Mouse (Mus musculus) adrenal gland, postnatal 25 days (tissue): ENCODE measurements around the gene Slc6a16. TPM values are rescaled to one million over a fixed set of nuclear protein-coding genes. Genes with fewer than 3 reads are reported as not detected.

ENCODE experiments used
- DNase-seq: peaks from one replicate; pipeline ENCODE4 v3.0.0; 2021; ENCODE audit warnings: mixed read lengths
- total RNA-seq: library from RNA; stranded (reverse); gene quantifications from 2 replicates; pipeline ENCODE4 v1.2.3, GENCODE M21; 2021

Gene Slc6a16
- total RNA-seq, 1 experiment from 2014 or later = not detected

DNA sequence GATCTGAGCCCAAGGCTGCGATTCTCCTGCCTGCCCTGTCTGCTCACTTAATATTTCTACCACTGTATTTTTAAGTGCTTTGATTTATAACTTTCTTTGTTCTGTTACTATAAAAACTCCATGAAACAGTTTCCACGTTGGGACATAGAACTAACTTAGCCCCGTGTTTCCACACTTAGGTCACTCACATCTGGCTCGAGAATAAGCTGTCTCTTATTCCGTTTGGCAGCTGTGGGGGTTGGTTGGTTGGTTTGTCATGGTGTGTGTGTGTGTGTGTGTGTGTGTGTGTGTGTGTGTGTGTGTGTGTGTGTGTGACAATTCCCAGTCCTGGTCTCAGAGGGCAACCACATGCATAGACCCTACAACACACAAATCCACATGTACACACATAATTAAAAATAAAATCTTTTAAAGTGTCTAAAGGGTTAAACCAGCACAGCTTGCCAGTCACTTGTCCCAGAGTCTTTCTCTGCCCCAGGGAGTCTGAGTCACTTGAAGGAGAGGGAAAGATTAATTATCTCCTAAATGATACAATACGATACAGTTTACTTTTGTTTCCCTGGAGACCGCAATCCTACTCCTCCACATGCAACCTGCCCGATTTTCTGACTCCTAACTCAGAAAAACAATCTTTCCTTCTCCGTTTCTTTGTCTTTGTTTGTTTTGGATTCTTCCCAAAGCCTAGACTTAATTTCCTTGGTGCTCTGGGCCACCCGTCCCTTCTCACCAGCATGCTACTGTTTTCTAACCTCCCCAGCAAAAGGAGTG, 72.0 kb downstream of the Slc6a16 start:
- no peak for DNase-seq

DNA sequence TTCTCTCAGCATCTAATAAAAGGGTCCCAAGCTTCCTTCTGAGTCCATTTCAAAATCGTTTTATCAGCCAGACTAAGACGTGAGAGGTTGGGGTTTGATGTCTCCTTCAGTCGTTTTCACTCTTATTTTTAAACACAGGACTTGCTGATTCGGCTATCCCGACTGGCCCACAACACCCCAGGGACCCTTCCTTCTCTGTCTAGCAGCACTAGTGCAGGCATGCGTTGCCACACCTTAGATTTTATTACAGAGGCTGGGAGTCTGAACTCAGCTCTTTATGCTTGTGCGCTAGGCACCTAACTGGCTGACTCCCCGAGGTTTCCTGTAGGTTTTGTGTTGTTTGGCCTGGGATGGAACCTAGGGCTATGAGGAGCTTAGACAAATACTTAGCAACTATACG, 72.6 kb downstream of the Slc6a16 start:
- DNase-seq = no peak

DNA sequence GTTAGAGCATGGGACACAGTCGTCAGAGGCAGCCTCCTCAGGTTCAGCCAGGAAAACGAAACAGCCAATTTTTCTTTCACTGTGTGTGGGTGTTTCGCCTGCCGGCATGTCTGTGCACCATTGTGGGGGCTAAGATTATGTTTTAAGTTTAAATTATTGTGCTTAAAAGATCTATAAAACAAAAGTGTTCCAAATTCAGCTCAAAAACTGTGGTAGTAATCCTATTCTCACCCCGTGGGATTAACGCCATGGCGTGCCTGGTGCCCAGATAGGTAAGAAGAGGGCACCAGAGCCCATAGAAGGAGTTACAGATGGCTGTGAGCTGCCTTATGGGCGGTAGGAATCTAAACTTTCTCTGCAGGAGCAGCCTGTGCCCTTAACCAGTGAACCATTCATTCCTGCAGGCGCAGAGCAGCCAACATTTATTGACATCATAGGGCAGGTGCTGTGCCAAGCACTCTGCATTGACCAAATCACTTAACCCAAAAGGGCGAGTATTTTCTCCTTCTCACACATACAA, 74.4 kb downstream of the Slc6a16 start:
- DNase-seq = no peak

DNA sequence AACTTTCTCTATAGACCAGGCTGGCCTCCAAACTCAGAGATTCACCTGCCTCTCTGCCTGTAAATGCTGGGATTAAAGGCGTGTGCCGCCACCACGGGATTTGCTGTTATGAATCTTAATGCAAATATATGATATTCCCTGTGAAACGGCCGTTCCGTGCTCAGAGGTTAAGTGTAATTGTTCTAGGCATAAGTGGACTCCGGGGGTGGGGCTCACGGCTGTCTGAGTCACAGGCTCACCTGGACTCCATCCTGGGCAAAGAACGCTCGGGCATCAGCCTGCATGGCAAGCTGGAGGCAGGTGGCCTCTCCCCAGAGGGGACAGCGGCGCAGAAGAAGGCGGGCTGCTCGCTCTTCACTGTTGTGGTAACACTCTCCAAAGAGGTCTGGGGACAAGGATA, 75.7 kb downstream of the Slc6a16 start:
- DNase-seq = no peak

DNA sequence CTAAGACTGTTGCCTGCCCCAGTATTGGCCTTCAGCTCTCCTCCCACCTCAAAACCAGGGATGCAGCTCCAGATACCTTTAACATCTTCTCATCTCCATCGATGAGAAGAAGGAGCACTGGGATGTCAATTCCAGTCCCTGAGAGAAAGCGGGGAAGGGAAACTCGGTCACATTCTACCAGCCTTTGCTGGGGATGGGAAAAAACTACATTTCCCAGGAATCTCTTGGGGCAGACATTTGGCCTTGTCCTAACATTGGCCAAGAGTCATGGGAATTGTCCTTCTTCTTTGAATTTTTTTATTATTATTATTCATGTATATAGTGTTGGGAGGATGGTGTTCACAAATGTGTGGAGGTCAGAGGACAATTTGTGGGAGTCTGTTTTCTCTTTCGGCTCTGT, 81.4 kb downstream of the Slc6a16 start:
- no peak for DNase-seq

Other genes with a start within 250 kb of the Slc6a16 start
- gene Irf3, start 243.4 kb upstream of the Slc6a16 start, total RNA-seq = 138 and 151 TPM in 2 replicates
- 18.7 and 24.4 TPM in 2 replicates for gene Bcl2l12, start 242.4 kb upstream of the Slc6a16 start, total RNA-seq
- 86.4 and 99.4 TPM in 2 replicates for gene Scaf1, start 224.7 kb upstream of the Slc6a16 start, total RNA-seq
- 94.0 and 102 TPM in 2 replicates for gene Rras, start 223.1 kb upstream of the Slc6a16 start, total RNA-seq
- gene Prr12, start 188.2 kb upstream of the Slc6a16 start, total RNA-seq = 71.1 and 78.5 TPM in 2 replicates
- 46.5 and 67.2 TPM in 2 replicates for gene Nosip, start 178.7 kb upstream of the Slc6a16 start, total RNA-seq
- 19.2 and 21.4 TPM in 2 replicates for gene Prrg2, start 178.4 kb upstream of the Slc6a16 start, total RNA-seq
- 27.7 and 33.5 TPM in 2 replicates for gene Rcn3, start 148.9 kb upstream of the Slc6a16 start, total RNA-seq
- 88.4 and 96.1 TPM in 2 replicates for gene Fcgrt, start 137.2 kb upstream of the Slc6a16 start, total RNA-seq
- 1,211 and 1,259 TPM in 2 replicates for gene Rps11, start 116.6 kb upstream of the Slc6a16 start, total RNA-seq
- 1,469 and 1,540 TPM in 2 replicates for gene Rpl13a, start 112.3 kb upstream of the Slc6a16 start, total RNA-seq
- gene Gm45713, start 104.9 kb upstream of the Slc6a16 start, total RNA-seq = not detected in 2 replicates
- 29.1 and 32.1 TPM in 2 replicates for gene Flt3l, start 104.7 kb upstream of the Slc6a16 start, total RNA-seq
- 61.7 and 74.3 TPM in 2 replicates for gene Pih1d1, start 86.8 kb upstream of the Slc6a16 start, total RNA-seq
- gene Aldh16a1, start 86.5 kb upstream of the Slc6a16 start, total RNA-seq = 79.2 and 106 TPM in 2 replicates
- 0.15 and 0.33 TPM in 2 replicates for gene Slc17a7, start 77.1 kb upstream of the Slc6a16 start, total RNA-seq
- gene Gfy, start 61.5 kb upstream of the Slc6a16 start, total RNA-seq = not detected in 2 replicates
- gene Pth2, start 60.1 kb upstream of the Slc6a16 start, total RNA-seq = not detected in 2 replicates
- gene Ccdc155, start 36.2 kb upstream of the Slc6a16 start, total RNA-seq = 0.12 TPM in 1 of 2 replicates, not detected in the other
- gene Dkkl1, start 28.9 kb upstream of the Slc6a16 start, total RNA-seq = not detected in 2 replicates
- 15.0 and 15.3 TPM in 2 replicates for gene Tead2, start 25.3 kb upstream of the Slc6a16 start, total RNA-seq
- 2.7 TPM in 2 replicates for gene Cd37, start 2.0 kb upstream of the Slc6a16 start, total RNA-seq
- gene Slc6a21, start 36.4 kb downstream of the Slc6a16 start, total RNA-seq = not detected in 2 replicates
- gene Trpm4, start 92.7 kb downstream of the Slc6a16 start, total RNA-seq = 9.3 and 14.2 TPM in 2 replicates
- 0.18 TPM in 1 of 2 replicates, not detected in the other for gene Hrc, start 94.2 kb downstream of the Slc6a16 start, total RNA-seq
- 1.9 and 2.9 TPM in 2 replicates for gene Ppfia3, start 125.9 kb downstream of the Slc6a16 start, total RNA-seq
- 8.7 TPM in 1 of 2 replicates, not detected in the other for gene Lin7b, start 129.5 kb downstream of the Slc6a16 start, total RNA-seq
- gene Snrnp70, start 154.7 kb downstream of the Slc6a16 start, total RNA-seq = 361 and 425 TPM in 2 replicates
- gene Kcna7, start 164.6 kb downstream of the Slc6a16 start, total RNA-seq = not detected in 2 replicates
- gene Ntf5, start 172.6 kb downstream of the Slc6a16 start, total RNA-seq = not detected in 2 replicates
- not detected in 2 replicates for gene Lhb, start 179.7 kb downstream of the Slc6a16 start, total RNA-seq
- 39.4 and 44.2 TPM in 2 replicates for gene Gys1, start 193.8 kb downstream of the Slc6a16 start, total RNA-seq
- gene Ruvbl2, start 197.0 kb downstream of the Slc6a16 start, total RNA-seq = 50.7 and 51.6 TPM in 2 replicates
- 786 and 951 TPM in 2 replicates for gene Ftl1, start 218.8 kb downstream of the Slc6a16 start, total RNA-seq
- gene Bax, start 225.8 kb downstream of the Slc6a16 start, total RNA-seq = 61.4 and 68.8 TPM in 2 replicates
- 0.46 and 0.67 TPM in 2 replicates for gene Tulp2, start 240.8 kb downstream of the Slc6a16 start, total RNA-seq
- gene Gm45808, start 245.7 kb downstream of the Slc6a16 start, total RNA-seq = 21.0 and 40.1 TPM in 2 replicates
- 62.3 and 75.5 TPM in 2 replicates for gene Dhdh, start 247.7 kb downstream of the Slc6a16 start, total RNA-seq